29 mouse cellular contexts compared by ENCODE assay signal in genomic region chr13:64242721-64243120, GRCm38 (mm10).
"Had no signal": no experiment of that assay in that cellular context is flagged by ENCODE, and none has a peak within 500 bp of the region (broad histone marks: within the 10 kb centered on the region; RNA-seq: fewer than 3 reads in every experiment).

No protein-coding gene starts in this region.

- H3K9ac ChIP-seq: limb, embryonic 12.5 days; limb, embryonic 13.5 days; limb, embryonic 15.5 days; liver, embryonic 12.5 days; liver, embryonic 14.5 days; liver, embryonic 15.5 days; liver, postnatal 0 days; lung, embryonic 14.5 days; lung, embryonic 15.5 days; midbrain, embryonic 12.5 days; midbrain, embryonic 13.5 days; neural tube, embryonic 12.5 days; neural tube, embryonic 13.5 days had no signal

- H3K27ac ChIP-seq: left cerebral cortex, adult 2 months; limb, embryonic 10.5 days; limb, embryonic 12.5 days; limb, embryonic 13.5 days; limb, embryonic 15.5 days; liver, embryonic 12.5 days; liver, embryonic 14.5 days; liver, embryonic 15.5 days; lung, embryonic 15.5 days; macrophage; midbrain, embryonic 10.5 days; midbrain, embryonic 12.5 days; midbrain, embryonic 13.5 days; neural tube, embryonic 12.5 days; neural tube, embryonic 13.5 days had no signal

- ATAC-seq: liver, embryonic 12.5 days; liver, postnatal 0 days; lung, postnatal 0 days; midbrain, embryonic 13.5 days; midbrain, embryonic 16.5 days had no signal

- H3K36me3 ChIP-seq: limb, embryonic 13.5 days; limb, embryonic 15.5 days; liver, embryonic 15.5 days; lung, embryonic 15.5 days; midbrain, embryonic 10.5 days; midbrain, embryonic 12.5 days; midbrain, embryonic 13.5 days; neural tube, embryonic 12.5 days; neural tube, embryonic 13.5 days had no signal

- DNase-seq: left cerebral cortex, postnatal 4 days; liver, postnatal 0 days; lung, adult 18-20 months; lung, adult 2 months; lung, embryonic 14.5 days; lung, postnatal 10 days; lung, postnatal 14 days; lung, postnatal 36 days; lung, postnatal 4 days; midbrain, embryonic 14.5 days had no signal

- H3K4me2 ChIP-seq: limb, embryonic 12.5 days; limb, embryonic 13.5 days; limb, embryonic 15.5 days; liver, embryonic 12.5 days; liver, embryonic 15.5 days; lung, embryonic 14.5 days; lung, embryonic 15.5 days; midbrain, embryonic 12.5 days; midbrain, embryonic 13.5 days; neural tube, embryonic 12.5 days; neural tube, embryonic 13.5 days had no signal

- H3K9me3 ChIP-seq: limb, embryonic 10.5 days; limb, embryonic 12.5 days; limb, embryonic 13.5 days; limb, embryonic 15.5 days; liver, embryonic 12.5 days; liver, embryonic 15.5 days; lung, embryonic 15.5 days; megakaryocyte, embryonic 14.5 days; midbrain, embryonic 10.5 days; midbrain, embryonic 12.5 days; midbrain, embryonic 13.5 days; neural tube, embryonic 12.5 days; neural tube, embryonic 13.5 days had no signal

- H3K4me3 ChIP-seq: left cerebral cortex, adult 2 months; limb, embryonic 10.5 days; limb, embryonic 12.5 days; limb, embryonic 13.5 days; limb, embryonic 15.5 days; liver, embryonic 12.5 days; liver, embryonic 15.5 days; lung, embryonic 15.5 days; megakaryocyte, embryonic 14.5 days; midbrain, embryonic 10.5 days; midbrain, embryonic 12.5 days; midbrain, embryonic 13.5 days; myocyte; neural tube, embryonic 12.5 days; neural tube, embryonic 13.5 days had no signal

- H3K4me1 ChIP-seq: limb, embryonic 12.5 days; limb, embryonic 15.5 days; lung, embryonic 15.5 days; midbrain, embryonic 12.5 days; midbrain, embryonic 13.5 days; neural tube, embryonic 12.5 days; neural tube, embryonic 13.5 days had no signal

- H3K27me3 ChIP-seq: limb, embryonic 12.5 days; limb, embryonic 13.5 days; limb, embryonic 15.5 days; liver, embryonic 12.5 days; liver, embryonic 15.5 days; lung, embryonic 15.5 days; megakaryocyte, embryonic 14.5 days; midbrain, embryonic 12.5 days; midbrain, embryonic 13.5 days; neural tube, embryonic 12.5 days; neural tube, embryonic 13.5 days had no signal
